Mouse (Mus musculus) hindbrain, embryonic 10.5 days (tissue): ENCODE measurements around the gene Zfp398. TPM values are rescaled to one million over a fixed set of nuclear protein-coding genes. Genes with fewer than 3 reads are reported as not detected.
A peak's percentile ranks its signal among the peaks of the same experiment; 100 is the strongest.

Experiments used
- DNase-seq: peaks from one replicate; pipeline ENCODE4 v3.0.0-alpha.2; 2017; ENCODE audit warnings: low spot score
- H3K27ac ChIP-seq: fragments of 300-500 bp; sonication (generic); 2 replicates; pipeline ENCODE4 v1.5.1; 2016; ENCODE audit warnings: mild to moderate bottlenecking, moderate library complexity
- H3K27me3 ChIP-seq: fragments of 300-500 bp; sonication (generic); 2 replicates; pipeline ENCODE4 v1.6.1; 2016; ENCODE audit warnings: mild to moderate bottlenecking; ENCODE audit not compliant: poor library complexity, insufficient read depth, severe bottlenecking
- H3K36me3 ChIP-seq: fragments of 300-500 bp; sonication (generic); 2 replicates; pipeline ENCODE4 v1.6.1; 2016; ENCODE audit warnings: mild to moderate bottlenecking, moderate library complexity
- H3K4me1 ChIP-seq: fragments of 300-500 bp; sonication (generic); replicated peaks from 2 replicates; pipeline ENCODE4 v1.6.1; 2016; ENCODE audit warnings: mild to moderate bottlenecking
- H3K4me3 ChIP-seq: fragments of 300-500 bp; sonication (generic); 2 replicates; pipeline ENCODE4 v1.5.1; 2016; ENCODE audit warnings: mild to moderate bottlenecking, moderate library complexity
- H3K9me3 ChIP-seq: fragments of 300-500 bp; sonication (generic); 2 replicates; pipeline ENCODE4 v1.6.1; 2016; ENCODE audit warnings: mild to moderate bottlenecking, moderate library complexity
- WGBS: fragments of 180-500 bp; shearing (Covaris S2); methylation state at CpG from one replicate; pipeline ENCODE4 v1.1.7; 2016; 5-methylcytosine and 5-hydroxymethylcytosine counted together
- polyA plus RNA-seq: library from polyadenylated mRNA; unstranded; fragments of >200 nt; fragmentation: Nextera tagmentation; extraction: Ambion mirVana; gene quantifications from 2 replicates; pipeline ENCODE4 v1.2.1, GENCODE M21; 2016

Zfp398 gene
- polyA plus RNA-seq = 8.1 and 9.7 TPM in 2 replicates

DNA sequence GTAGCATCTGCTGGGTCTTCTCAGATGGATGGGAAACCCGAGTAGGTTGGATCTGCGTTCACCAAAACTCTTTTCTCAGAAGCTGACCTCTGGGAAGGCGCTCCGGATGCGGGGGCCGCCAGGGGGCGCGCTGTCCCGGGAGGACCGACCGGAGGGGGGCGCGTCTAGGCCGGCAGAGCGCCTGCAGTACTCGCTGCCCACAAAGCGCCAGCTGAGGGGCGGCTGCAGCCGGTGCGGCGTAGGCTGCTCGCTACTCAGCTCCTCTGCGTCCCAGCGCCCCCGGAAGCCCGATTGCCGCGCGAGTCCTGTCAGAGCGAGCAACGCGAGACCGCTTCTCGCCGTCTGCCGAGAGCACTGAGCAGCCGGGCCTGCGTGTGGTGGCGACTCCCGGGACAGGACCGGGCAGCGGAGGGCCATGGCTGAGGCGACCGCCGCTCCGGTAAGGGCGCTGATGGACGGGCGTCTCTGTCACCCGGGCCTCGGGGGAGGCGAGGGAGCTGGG lies at the start of gene Zfp398:
Gene Zfp398 (plus strand): TSS at position 180 of the 502 bp plus-strand sequence.
- Histone ChIP-seq H3K9me3 (no peaks in the 10 kb centered on the region), H3K4me3 (peak within 1 kb of the TSS; percentile 95), H3K27ac (peak within 1 kb of the TSS; percentile 94), H3K4me1 (peaks cover 24% of the 10 kb centered on the region), H3K27me3 (no peaks in the 10 kb centered on the region), H3K36me3 (peaks cover 5% of the 10 kb centered on the region; the same call in 1 of the 2 replicates)
- DNase-seq = peak; percentile 97
- WGBS = under 1% methylated on average over 52 of the region's 52 CpGs

DNA sequence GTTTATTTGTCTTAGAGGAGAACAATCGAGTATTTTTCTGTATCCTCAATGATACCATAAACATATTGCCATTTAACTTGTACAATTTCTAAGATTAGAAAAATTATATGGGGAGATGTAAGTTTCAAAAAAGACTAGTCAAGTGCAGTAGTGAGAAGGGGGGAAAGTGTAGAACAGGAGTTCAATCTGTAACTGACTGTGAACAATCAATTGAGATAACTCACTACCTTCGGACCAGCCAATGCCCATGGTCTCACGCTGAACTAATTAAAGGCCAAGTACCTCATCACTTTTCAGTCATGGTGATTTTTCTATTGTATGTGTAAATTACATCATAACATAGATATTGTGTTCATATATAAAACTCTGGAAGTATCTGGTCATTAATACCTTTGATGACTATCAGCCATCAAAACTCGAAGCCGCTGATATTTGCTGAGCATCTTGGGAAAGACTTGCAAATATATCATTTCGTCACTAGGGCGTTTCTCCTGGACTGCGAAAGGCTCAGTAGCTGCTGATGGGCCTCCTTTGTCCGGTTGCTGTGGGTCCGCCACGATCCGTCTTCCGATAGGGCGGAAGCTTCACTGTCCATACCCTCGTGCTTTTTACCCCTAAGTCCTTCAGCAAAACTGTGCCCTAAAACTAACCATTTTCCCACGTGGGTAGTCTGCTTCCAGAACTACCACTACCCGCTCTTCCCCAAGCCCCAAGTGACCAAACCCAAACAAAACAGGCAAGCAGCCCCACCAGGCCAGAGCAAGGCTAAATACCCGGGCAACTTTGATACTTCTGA lies 47.3 kb upstream of the Zfp398 start:
- 2% methylated on average over 18 of the region's 18 CpGs for WGBS
- peak; percentile 84 for DNase-seq

DNA sequence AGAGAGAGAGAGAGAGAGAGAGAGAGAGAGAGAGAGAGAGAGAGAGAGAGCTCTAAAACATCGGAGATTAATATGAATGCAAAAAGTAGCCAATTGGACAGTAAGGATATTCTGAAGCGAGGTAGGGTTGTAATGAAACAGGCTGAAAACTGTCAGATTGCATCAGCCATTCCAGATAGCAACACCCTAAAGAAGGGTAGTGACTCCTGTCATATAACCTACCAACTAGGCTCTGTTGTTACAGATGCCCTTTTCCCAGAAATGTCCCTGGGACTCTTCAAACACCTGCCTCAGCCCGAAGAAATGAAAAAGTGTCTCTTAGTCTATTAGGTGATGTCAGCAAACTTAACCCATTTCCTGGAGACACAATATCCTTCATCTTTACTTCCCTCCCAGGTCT lies 46.6 kb upstream of the Zfp398 start:
- no peak for DNase-seq
- peak overlapping the region; percentile 89 for H3K27ac ChIP-seq

More for the DNA sequence above, 47.3 kb upstream of the Zfp398 start:
- H3K9me3 ChIP-seq = no peaks in the 10 kb centered on the region
- peaks cover 8% of the 10 kb centered on the region; the same call in 1 of the 2 replicates for H3K4me1 ChIP-seq
- no peaks in the 10 kb centered on the region for H3K27me3 ChIP-seq
- H3K4me3 ChIP-seq = peak overlapping the region; percentile 51
- H3K27ac ChIP-seq = peak overlapping the region; percentile 89
- 0 out of 2 replicates have a peak, but pooled peaks cover 6% of the 10 kb centered on the region for H3K36me3 ChIP-seq

DNA sequence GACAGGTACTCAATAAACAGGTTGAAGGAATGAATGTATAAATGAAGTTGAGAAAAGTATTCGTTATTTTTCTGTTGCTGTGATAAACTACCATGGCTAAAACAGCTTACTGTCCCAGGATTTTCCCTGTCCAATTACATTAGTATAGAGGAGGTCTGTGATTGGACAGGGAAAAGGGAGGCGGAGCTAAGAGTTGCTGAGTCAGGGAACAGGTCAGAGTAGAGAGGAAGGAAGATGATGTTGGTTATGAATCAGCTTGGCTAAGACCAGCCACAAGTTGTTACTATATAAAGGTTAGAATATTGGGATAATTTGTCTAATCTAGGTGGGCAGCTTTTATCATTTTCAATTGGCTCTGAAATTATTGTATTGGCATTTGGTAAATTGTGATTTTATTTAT lies 44.7 kb upstream of the Zfp398 start:
- Histone ChIP-seq H3K9me3 (no peaks in the 10 kb centered on the region), H3K4me1 (peaks cover 11% of the 10 kb centered on the region; the same call in 1 of the 2 replicates), H3K4me3 (no peak overlapping the region), H3K36me3 (peaks cover 25% of the 10 kb centered on the region), H3K27me3 (no peaks in the 10 kb centered on the region), H3K27ac (no peak overlapping the region)
- no peak for DNase-seq
- 49% methylated on average over 2 of the region's 2 CpGs for WGBS

More for the DNA sequence above, 46.6 kb upstream of the Zfp398 start:
- H3K4me1 ChIP-seq = peaks cover 8% of the 10 kb centered on the region; the same call in 1 of the 2 replicates
- H3K36me3 ChIP-seq = peaks cover 6% of the 10 kb centered on the region; the same call in 1 of the 2 replicates
- WGBS = 52% methylated on average over 3 of the region's 3 CpGs
- H3K9me3 ChIP-seq = no peaks in the 10 kb centered on the region
- H3K4me3 ChIP-seq = peak overlapping the region; percentile 51
- H3K27me3 ChIP-seq = no peaks in the 10 kb centered on the region

DNA sequence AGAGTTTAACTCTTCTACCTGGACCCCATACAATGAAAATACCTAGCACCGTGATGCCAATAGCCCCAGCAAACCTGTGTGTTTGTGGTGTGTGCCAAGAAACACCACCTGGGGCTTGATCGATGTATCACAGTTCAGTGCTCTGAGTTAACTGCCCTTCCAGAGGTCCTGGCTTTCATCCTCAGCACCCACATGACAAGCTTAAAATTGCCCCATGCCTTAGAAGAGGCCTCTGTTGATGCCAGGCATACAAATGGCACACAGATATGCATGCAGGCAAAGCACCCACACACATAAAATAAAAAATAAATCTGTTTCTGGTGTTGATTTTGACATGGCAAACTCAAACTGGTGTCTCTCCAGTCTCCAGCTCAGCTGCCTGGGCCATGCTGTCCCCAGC lies 42.9 kb upstream of the Zfp398 start:
- Histone ChIP-seq H3K9me3 (no peaks in the 10 kb centered on the region), H3K4me3 (no peak overlapping the region), H3K36me3 (peaks cover 42% of the 10 kb centered on the region), H3K27me3 (no peaks in the 10 kb centered on the region), H3K4me1 (peaks cover 11% of the 10 kb centered on the region; the same call in 1 of the 2 replicates), H3K27ac (no peak overlapping the region)
- DNase-seq = no peak
- 94% methylated on average over 2 of the region's 2 CpGs for WGBS

DNA sequence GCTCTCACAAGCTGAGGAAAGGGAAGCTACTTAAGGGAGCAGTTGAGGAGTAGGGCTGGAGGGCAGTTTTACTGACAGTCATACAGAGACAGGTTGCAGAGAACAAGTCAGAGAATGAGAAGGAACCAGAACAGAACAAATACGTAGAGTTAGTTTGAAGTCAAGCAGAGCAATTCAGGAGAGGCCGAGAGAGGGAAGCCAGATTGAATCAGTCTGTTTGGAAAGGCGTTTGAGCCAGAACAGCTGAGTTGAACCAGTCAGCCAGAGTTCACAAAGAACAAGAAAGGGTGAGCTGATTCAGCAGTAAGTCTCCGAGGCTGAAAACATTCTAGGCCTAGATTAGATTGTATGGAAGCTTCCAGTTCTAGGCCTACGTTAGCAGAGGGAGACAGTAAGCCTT lies 42.2 kb upstream of the Zfp398 start:
- Histone ChIP-seq H3K27me3 (no peaks in the 10 kb centered on the region), H3K4me1 (peaks cover 11% of the 10 kb centered on the region; the same call in 1 of the 2 replicates), H3K9me3 (no peaks in the 10 kb centered on the region), H3K36me3 (peaks cover 50% of the 10 kb centered on the region), H3K27ac (no peak overlapping the region), H3K4me3 (no peak overlapping the region)
- 84% methylated on average over 5 of the region's 5 CpGs for WGBS
- no peak for DNase-seq

DNA sequence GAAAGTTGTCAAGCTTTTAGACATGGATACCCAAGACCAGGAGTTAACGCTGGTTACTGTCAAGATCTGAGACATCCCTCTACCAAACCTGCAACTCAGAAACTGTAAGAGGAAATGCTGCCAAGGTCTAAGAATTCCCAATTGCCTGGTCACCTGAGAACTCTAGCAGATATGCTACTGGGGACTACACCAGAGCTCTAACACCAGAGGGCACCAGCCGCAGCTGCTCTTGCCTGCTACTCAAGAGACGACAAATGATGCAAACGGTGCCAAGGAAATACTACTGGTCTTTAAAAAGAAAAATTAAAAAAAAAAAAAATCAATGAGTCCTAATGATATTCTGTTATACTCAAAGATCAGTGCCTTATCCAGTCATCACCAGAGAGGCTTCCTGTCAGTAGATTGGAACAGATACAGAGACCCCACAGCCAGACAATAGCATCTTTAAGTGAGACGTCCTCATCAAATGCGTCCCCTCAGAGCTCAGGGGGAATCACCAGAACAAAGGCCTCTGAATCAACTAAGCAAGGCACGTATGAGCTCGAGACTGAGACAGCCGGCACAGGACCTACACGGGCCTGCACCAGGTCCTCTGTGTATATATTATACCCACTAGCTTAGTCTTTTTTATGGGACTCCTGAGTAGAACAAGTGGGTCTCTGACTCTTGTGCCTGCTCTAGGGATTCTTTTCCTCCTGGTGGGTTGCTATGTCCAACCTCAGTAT lies 41.2 kb upstream of the Zfp398 start:
- peak overlapping the region; percentile 56 for H3K27ac ChIP-seq
- DNase-seq = no peak
- no peaks in the 10 kb centered on the region for H3K9me3 ChIP-seq
- no peak overlapping the region for H3K4me3 ChIP-seq
- 56% methylated on average over 10 of the region's 10 CpGs for WGBS
- H3K36me3 ChIP-seq = peaks cover 59% of the 10 kb centered on the region
- no peaks in the 10 kb centered on the region for H3K27me3 ChIP-seq
- H3K4me1 ChIP-seq = peaks cover 4% of the 10 kb centered on the region; the same call in 1 of the 2 replicates

DNA sequence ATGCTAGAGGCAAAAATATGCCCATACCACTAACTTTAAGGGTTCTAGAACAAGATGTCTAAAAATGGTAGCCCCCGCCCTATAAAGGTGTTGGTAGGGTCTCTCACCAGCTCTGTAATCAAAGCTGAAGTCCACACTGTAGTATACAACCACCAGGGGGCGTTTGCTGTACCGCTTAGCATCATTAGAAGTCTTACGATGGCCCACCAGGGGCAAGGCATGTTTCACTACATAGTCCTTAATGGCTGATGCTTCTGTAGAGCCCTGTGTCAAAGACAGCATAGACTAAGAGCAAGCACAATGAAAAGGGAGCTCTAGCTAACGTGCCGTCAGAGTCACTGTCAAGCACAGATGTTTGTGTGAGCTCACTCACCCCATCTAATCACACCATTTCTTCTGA lies 36.4 kb upstream of the Zfp398 start:
- Histone ChIP-seq H3K9me3 (no peaks in the 10 kb centered on the region), H3K4me1 (peaks cover 3% of the 10 kb centered on the region; the same call in 1 of the 2 replicates), H3K36me3 (peaks cover 99% of the 10 kb centered on the region), H3K27ac (no peak overlapping the region), H3K4me3 (no peak overlapping the region), H3K27me3 (no peaks in the 10 kb centered on the region)
- DNase-seq = peak; percentile 53
- WGBS = 59% methylated on average over 6 of the region's 6 CpGs

DNA sequence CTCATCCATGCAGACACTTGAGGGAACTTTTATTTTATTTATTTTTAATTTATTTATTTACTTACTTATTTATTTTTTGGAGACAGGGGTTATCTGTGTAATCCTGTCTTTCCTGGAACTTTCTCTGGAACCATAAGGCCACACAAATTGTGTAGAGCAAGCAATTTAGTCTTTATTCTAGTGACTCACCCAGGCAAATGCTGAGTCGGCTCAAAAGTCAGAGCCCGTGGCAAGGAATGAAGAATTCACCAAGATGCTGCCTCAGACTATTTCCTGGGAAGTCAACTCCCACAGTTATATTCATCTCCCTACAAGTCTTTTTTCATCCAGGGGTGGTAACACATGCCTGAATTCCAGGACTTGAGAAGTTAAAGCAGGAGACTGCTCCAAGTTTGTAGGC lies 29.9 kb upstream of the Zfp398 start:
- peaks cover 16% of the 10 kb centered on the region for H3K4me1 ChIP-seq
- H3K27me3 ChIP-seq = no peaks in the 10 kb centered on the region
- H3K36me3 ChIP-seq = peaks cover 92% of the 10 kb centered on the region
- WGBS = 94% methylated on average over 2 of the region's 2 CpGs
- H3K27ac ChIP-seq = no peak overlapping the region
- no peak overlapping the region for H3K4me3 ChIP-seq
- no peak for DNase-seq
- no peaks in the 10 kb centered on the region for H3K9me3 ChIP-seq

DNA sequence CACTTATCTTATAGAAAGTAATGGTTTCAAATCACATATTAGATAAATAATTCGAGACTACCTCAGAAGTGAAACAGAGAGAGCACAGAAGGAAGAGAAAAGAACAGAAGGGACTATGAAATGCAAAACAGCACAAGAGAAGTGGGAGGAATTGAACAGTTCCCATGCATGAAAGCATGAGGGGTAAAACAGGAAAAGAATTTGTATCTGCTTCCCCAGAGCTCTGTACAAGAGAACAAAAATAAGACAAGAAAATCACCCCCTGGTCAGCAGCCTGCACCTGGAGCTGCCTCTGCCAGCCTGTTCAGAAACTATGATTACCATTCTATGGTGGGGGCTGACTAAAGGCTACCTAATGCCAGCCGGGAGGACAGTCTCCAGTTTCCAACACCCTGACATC lies 28.0 kb upstream of the Zfp398 start:
- WGBS = 93% methylated on average over 2 of the region's 2 CpGs
- DNase-seq = no peak
- peaks cover 32% of the 10 kb centered on the region for H3K4me1 ChIP-seq
- H3K9me3 ChIP-seq = no peaks in the 10 kb centered on the region
- H3K27ac ChIP-seq = no peak overlapping the region
- no peak overlapping the region for H3K4me3 ChIP-seq
- H3K27me3 ChIP-seq = no peaks in the 10 kb centered on the region
- peaks cover 74% of the 10 kb centered on the region for H3K36me3 ChIP-seq

GRCm38 (mm10) chr6:47808545-47808944 lies 26.9 kb upstream of the Zfp398 start:
- peaks cover 63% of the 10 kb centered on the region for H3K36me3 ChIP-seq
- WGBS = 89% methylated on average over 5 of the region's 5 CpGs
- no peak overlapping the region for H3K4me3 ChIP-seq
- peaks cover 32% of the 10 kb centered on the region for H3K4me1 ChIP-seq
- no peak overlapping the region for H3K27ac ChIP-seq
- H3K9me3 ChIP-seq = no peaks in the 10 kb centered on the region
- H3K27me3 ChIP-seq = no peaks in the 10 kb centered on the region
- no peak for DNase-seq

DNA sequence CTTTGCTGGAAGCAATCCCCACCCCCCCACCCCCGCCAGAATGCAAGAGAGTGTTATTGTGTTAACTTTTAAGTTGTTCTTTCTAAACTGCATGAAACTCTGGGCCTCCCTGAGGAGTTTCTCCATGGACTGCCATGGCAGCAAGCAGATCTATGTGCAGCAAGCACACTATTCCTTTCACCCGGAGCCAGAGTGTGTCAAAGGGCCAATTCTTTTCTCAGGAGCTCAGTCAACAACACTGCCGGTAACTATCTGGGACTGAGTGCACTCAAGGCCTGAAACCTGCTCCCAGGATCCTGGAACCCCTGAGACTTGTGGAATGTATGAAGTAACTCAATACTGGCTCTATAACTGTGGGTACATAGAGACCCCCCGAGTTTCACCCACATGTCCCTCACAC lies 26.4 kb upstream of the Zfp398 start:
- no peak overlapping the region for H3K4me3 ChIP-seq
- peaks cover 58% of the 10 kb centered on the region for H3K36me3 ChIP-seq
- 80% methylated on average over 4 of the region's 4 CpGs for WGBS
- no peaks in the 10 kb centered on the region for H3K27me3 ChIP-seq
- no peaks in the 10 kb centered on the region for H3K9me3 ChIP-seq
- DNase-seq = no peak
- no peak overlapping the region for H3K27ac ChIP-seq
- H3K4me1 ChIP-seq = peaks cover 33% of the 10 kb centered on the region

GRCm38 (mm10) chr6:47810181-47810580 lies 25.3 kb upstream of the Zfp398 start:
- no peak overlapping the region for H3K27ac ChIP-seq
- no peak for DNase-seq
- 82% methylated on average over 2 of the region's 2 CpGs for WGBS
- no peaks in the 10 kb centered on the region for H3K27me3 ChIP-seq
- peak overlapping the region; percentile 12 for H3K4me3 ChIP-seq
- peaks cover 46% of the 10 kb centered on the region for H3K36me3 ChIP-seq
- H3K4me1 ChIP-seq = peaks cover 36% of the 10 kb centered on the region
- H3K9me3 ChIP-seq = no peaks in the 10 kb centered on the region
